Mouse (Mus musculus) stomach, embryonic 16.5 days (tissue): Measurements from ENCODE around the gene Iyd. TPM values are rescaled to one million over a fixed set of nuclear protein-coding genes. Genes with fewer than 3 reads are reported as not detected.
"Not testable (repeated sequence)": the region's sequence is repeated elsewhere in the genome, so short reads cannot be mapped to it uniquely, and the experiment has no call there.

Source experiments
- ATAC-seq: fragments of 200-750 bp; cut with Nextera tagmentation; 2 replicates; pipeline ENCODE4 v1.8.0; 2017; ENCODE audit warnings: moderate number of reproducible peaks, moderate TSS enrichment; ENCODE audit not compliant: insufficient read depth, low FRiP score
- H3K27ac ChIP-seq: fragments of 300-500 bp; sonication (generic); 2 replicates; pipeline ENCODE4 v1.5.1; 2014; ENCODE audit warnings: low read length
- H3K27me3 ChIP-seq: fragments of 300-500 bp; sonication (generic); 2 replicates; pipeline ENCODE4 v1.6.1; 2014; ENCODE audit warnings: low read length, control low read depth, mixed read lengths; ENCODE audit not compliant: control insufficient read depth, insufficient read depth
- H3K36me3 ChIP-seq: fragments of 300-500 bp; sonication (generic); 2 replicates; pipeline ENCODE4 v1.6.1; 2014; ENCODE audit warnings: low read length; ENCODE audit not compliant: control insufficient read depth, insufficient read depth
- H3K4me1 ChIP-seq: fragments of 300-500 bp; sonication (generic); 2 replicates; pipeline ENCODE4 v1.6.1; 2014; ENCODE audit warnings: low read length, control low read depth, mixed read lengths; ENCODE audit not compliant: control insufficient read depth, insufficient read depth
- H3K4me2 ChIP-seq: fragments of 300-500 bp; sonication (generic); 2 replicates; pipeline ENCODE4 v1.6.1; 2014; ENCODE audit warnings: low read depth, low read length, mixed read lengths
- H3K4me3 ChIP-seq: fragments of 300-500 bp; sonication (generic); replicated peaks from 2 replicates; pipeline ENCODE4 v1.5.1; 2014; ENCODE audit warnings: mild to moderate bottlenecking, low read length
- H3K9ac ChIP-seq: fragments of 300-500 bp; sonication (generic); 2 replicates; pipeline ENCODE4 v1.6.1; 2014; ENCODE audit warnings: low read length
- H3K9me3 ChIP-seq: fragments of 300-500 bp; sonication (generic); replicated peaks from 2 replicates; pipeline ENCODE4 v1.6.1; 2016; ENCODE audit warnings: low read length, control low read depth; ENCODE audit not compliant: control insufficient read depth
- WGBS: fragments of 180-500 bp; shearing (Covaris S2); extraction: QIAGEN DNeasy Blood & Tissue Kit; methylation state at CpG from one replicate; pipeline ENCODE4 v1.1.7; 2014; 5-methylcytosine and 5-hydroxymethylcytosine counted together
- polyA plus RNA-seq: library from polyadenylated mRNA; unstranded; fragments of >200 nt; fragmentation: Nextera tagmentation; extraction: Ambion mirVana; gene quantifications from 2 replicates; pipeline ENCODE4 v1.2.1, GENCODE M21; 2015

Iyd gene
- polyA plus RNA-seq = 14.3 and 15.9 TPM in 2 replicates

- peak within 1 kb of the TSS; percentile 32 for H3K4me2 ChIP-seq
- H3K9me3 ChIP-seq = no peaks in the 10 kb centered on the region
- ATAC-seq = peak; percentile 84
- no peaks in the 10 kb centered on the region for H3K36me3 ChIP-seq
- 0 out of 2 replicates have a peak within 1 kb of the TSS, but pooled peaks have one; percentile 4 for H3K4me3 ChIP-seq
- no peaks in the 10 kb centered on the region for H3K27me3 ChIP-seq
- no peak within 1 kb of the TSS for H3K9ac ChIP-seq
- WGBS = 69% methylated on average over 16 of the region's 16 CpGs
- H3K4me1 ChIP-seq = peaks cover 11% of the 10 kb centered on the region; the same call in 1 of the 2 replicates
- peak within 1 kb of the TSS; percentile 27; the same call in 1 of the 2 replicates for H3K27ac ChIP-seq
These were observed at the start of gene Iyd for GRCm38 (mm10) chr10:3540003-3540827. Gene Iyd (plus strand): TSS chr10:3540240.

- no peak overlapping the region for H3K27ac ChIP-seq
- H3K27me3 ChIP-seq = no peaks in the 10 kb centered on the region
- H3K9me3 ChIP-seq = no peaks in the 10 kb centered on the region
- ATAC-seq = no peak
- 61% methylated on average over 2 of the region's 2 CpGs for WGBS
- H3K4me1 ChIP-seq = no peaks in the 10 kb centered on the region
- no peak overlapping the region for H3K4me2 ChIP-seq
- H3K9ac ChIP-seq = no peak overlapping the region
- no peaks in the 10 kb centered on the region for H3K36me3 ChIP-seq
- H3K4me3 ChIP-seq = no peak overlapping the region
These were observed 43.2 kb upstream of the Iyd start for GRCm38 (mm10) chr10:3496791-3497190.

GRCm38 (mm10) chr10:3500846-3501245, 39.2 kb upstream of the Iyd start:
- not testable (repeated sequence) for ATAC-seq, H3K9ac ChIP-seq, H3K4me2 ChIP-seq, H3K27ac ChIP-seq, H3K9me3 ChIP-seq, H3K27me3 ChIP-seq, H3K36me3 ChIP-seq, H3K4me3 ChIP-seq, H3K4me1 ChIP-seq
- WGBS = 80% methylated on average over 6 of the region's 6 CpGs

GRCm38 (mm10) chr10:3507484-3508221, 32.4 kb upstream of the Iyd start:
- no peak overlapping the region for H3K4me2 ChIP-seq
- peak; percentile 73; the same call in 1 of the 2 replicates for ATAC-seq
- no peak overlapping the region for H3K4me3 ChIP-seq
- H3K9ac ChIP-seq = no peak overlapping the region
- H3K27me3 ChIP-seq = no peaks in the 10 kb centered on the region
- H3K9me3 ChIP-seq = no peaks in the 10 kb centered on the region
- H3K36me3 ChIP-seq = no peaks in the 10 kb centered on the region
- H3K27ac ChIP-seq = 0 out of 2 replicates have a peak overlapping the region, but pooled peaks have one; percentile 1
- peaks cover 9% of the 10 kb centered on the region; the same call in 1 of the 2 replicates for H3K4me1 ChIP-seq
- 33% methylated on average over 8 of the region's 8 CpGs for WGBS

GRCm38 (mm10) chr10:3508222-3508588, 31.8 kb upstream of the Iyd start:
- Histone ChIP-seq H3K27ac (0 out of 2 replicates have a peak overlapping the region, but pooled peaks have one; percentile 1), H3K36me3 (no peaks in the 10 kb centered on the region), H3K27me3 (no peaks in the 10 kb centered on the region), H3K4me2 (no peak overlapping the region), H3K9me3 (no peaks in the 10 kb centered on the region), H3K9ac (no peak overlapping the region), H3K4me1 (peaks cover 9% of the 10 kb centered on the region; the same call in 1 of the 2 replicates), H3K4me3 (no peak overlapping the region)
- ATAC-seq = no peak
- WGBS = 57% methylated on average over 2 of the region's 2 CpGs

- no peak overlapping the region for H3K9ac ChIP-seq
- peaks cover 9% of the 10 kb centered on the region; the same call in 1 of the 2 replicates for H3K4me1 ChIP-seq
- H3K4me2 ChIP-seq = no peak overlapping the region
- no peak overlapping the region for H3K27ac ChIP-seq
- H3K27me3 ChIP-seq = no peaks in the 10 kb centered on the region
- no peaks in the 10 kb centered on the region for H3K36me3 ChIP-seq
- H3K9me3 ChIP-seq = no peaks in the 10 kb centered on the region
- H3K4me3 ChIP-seq = no peak overlapping the region
- no peak for ATAC-seq
- WGBS = 54% methylated on average over 2 of the region's 2 CpGs
These were observed 31.3 kb upstream of the Iyd start for GRCm38 (mm10) chr10:3508746-3509145.

- H3K9ac ChIP-seq = no peak overlapping the region
These were observed 30.3 kb upstream of the Iyd start for GRCm38 (mm10) chr10:3509663-3510277.

GRCm38 (mm10) chr10:3510486-3510885, 29.6 kb upstream of the Iyd start:
- Histone ChIP-seq H3K4me3 (no peak overlapping the region), H3K4me2 (no peak overlapping the region), H3K9me3 (no peaks in the 10 kb centered on the region), H3K4me1 (peaks cover 9% of the 10 kb centered on the region; the same call in 1 of the 2 replicates), H3K27ac (no peak overlapping the region), H3K36me3 (no peaks in the 10 kb centered on the region), H3K27me3 (no peaks in the 10 kb centered on the region), H3K9ac (no peak overlapping the region)
- WGBS = 68% methylated on average over 3 of the region's 3 CpGs
- ATAC-seq = no peak

More at GRCm38 (mm10) chr10:3509663-3510277, 30.3 kb upstream of the Iyd start:
- no peak for ATAC-seq
- Histone ChIP-seq H3K9me3 (no peaks in the 10 kb centered on the region), H3K27me3 (no peaks in the 10 kb centered on the region), H3K4me1 (peaks cover 9% of the 10 kb centered on the region; the same call in 1 of the 2 replicates), H3K27ac (no peak overlapping the region), H3K4me3 (no peak overlapping the region), H3K4me2 (no peak overlapping the region), H3K36me3 (no peaks in the 10 kb centered on the region)
- WGBS = 52% methylated on average over 7 of the region's 7 CpGs
